Mouse (Mus musculus): ENCODE results near the gene Pde5a.

Pde5a gene

DNA sequence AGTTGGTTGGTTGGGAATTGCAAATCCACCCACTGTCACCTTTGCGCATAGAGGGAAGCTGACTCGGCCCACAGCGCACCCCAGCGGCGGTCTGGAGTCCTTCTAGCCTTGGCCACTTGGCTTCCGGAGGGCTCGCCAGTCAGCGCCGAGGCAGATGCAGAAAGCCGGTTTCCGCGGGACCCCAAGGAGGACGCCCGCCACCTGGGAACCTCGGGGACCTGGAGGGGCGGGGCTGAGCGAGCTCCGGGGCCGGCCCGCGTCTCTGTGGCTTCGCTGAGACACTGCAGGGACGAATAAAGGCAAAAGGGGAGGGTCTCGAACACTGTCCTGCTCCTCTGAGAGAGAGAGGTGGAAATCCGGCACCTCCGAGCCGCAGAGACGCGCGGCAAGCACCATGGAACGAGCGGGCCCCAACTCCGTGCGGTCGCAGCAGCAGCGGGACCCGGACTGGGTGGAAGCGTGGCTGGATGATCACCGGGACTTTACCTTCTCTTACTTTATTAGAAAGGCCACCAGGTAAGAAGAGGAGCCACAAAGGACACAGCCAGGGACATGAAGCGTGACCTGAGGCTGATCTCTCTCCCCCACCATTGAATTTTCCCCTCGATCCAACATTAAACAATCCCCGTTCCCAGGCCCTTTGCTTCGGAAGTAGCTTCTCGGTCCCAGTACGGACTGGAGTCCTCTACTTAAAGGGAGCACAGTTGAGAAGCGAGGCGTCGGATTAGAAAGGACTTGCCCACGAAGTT, at the start of gene Pde5a:
TSS of gene Pde5a (plus strand) at position 96 of the 749 bp plus-strand sequence.
- DNase-seq (ENCODE audit: extremely low read depth, insufficient read length, low spot score): no peak

- DNase-seq (ENCODE audit: extremely low read depth, insufficient read length, low spot score): no peak
These were observed 47.9 kb upstream of the Pde5a start for GRCm38 (mm10) chr3:122680851-122681250.

- DNase-seq (ENCODE audit: extremely low read depth, insufficient read length, low spot score): no peak
These were observed 46.4 kb upstream of the Pde5a start for GRCm38 (mm10) chr3:122682352-122682751.

- DNase-seq (ENCODE audit: extremely low read depth, insufficient read length, low spot score): no peak
These were observed 43.9 kb upstream of the Pde5a start for GRCm38 (mm10) chr3:122684832-122685231.

DNA sequence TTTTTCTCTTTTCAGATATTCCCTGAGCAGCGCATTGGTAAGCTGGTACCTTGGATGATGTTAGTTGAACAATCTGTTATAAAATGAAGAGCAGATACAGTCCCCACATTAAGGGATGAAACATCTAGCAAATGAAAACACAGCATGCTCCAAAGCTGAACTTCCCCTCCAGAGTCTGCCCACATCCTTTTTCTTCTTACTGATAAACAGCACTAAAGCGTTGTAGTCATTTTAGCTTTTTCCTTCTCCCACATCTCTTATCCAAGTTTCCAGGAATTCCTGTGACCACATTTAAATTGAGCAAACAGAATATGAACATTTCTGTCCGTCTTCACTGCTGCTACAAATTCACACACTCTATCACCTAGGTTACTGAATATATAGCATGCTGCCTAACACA, 35.7 kb upstream of the Pde5a start:
- no peak for DNase-seq (ENCODE audit: extremely low read depth, insufficient read length, low spot score)

GRCm38 (mm10) chr3:122695870-122696269, 32.9 kb upstream of the Pde5a start:
- DNase-seq (ENCODE audit: extremely low read depth, insufficient read length, low spot score): no peak

GRCm38 (mm10) chr3:122696672-122697071, 32.1 kb upstream of the Pde5a start:
- no peak for DNase-seq (ENCODE audit: extremely low read depth, insufficient read length, low spot score)

DNA sequence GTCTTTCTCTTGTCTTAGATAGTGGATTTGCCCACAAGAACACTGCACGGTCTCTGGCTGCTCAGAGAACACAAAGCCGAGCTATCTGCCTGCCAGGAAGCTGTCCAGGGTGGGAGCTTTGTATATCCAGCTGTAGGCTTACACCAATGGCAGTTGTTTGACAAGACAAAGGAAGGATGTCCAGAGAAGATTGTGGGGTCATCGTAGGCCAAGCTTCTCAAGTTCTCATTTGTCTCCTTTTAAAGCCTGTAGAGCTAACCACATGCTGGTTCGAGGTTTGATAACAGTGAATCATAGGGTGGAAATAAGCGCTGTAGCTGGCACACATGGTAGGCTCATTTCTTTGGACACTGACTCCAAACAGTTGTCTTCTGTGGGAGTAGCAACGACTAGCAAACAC, 24.5 kb upstream of the Pde5a start:
- no peak for DNase-seq (ENCODE audit: extremely low read depth, insufficient read length, low spot score)

DNA sequence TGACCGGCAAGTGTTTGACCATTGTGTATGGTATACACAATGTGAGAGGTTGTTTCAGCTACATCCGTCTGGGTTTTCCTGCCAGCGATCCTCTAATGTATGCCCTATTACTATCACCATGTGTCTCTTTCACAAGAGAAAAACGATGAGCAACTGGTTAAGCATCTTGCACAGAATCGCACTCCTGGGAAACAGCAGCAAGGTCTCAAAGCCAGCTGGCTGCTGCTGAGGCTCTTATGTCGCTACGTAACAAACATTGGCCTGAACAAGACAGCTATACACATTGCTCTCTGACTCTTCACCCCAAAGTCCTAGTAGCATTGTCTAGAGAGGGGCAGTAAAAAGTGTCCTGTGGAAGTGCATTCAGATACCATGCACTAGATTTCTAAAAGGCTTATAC, 23.5 kb upstream of the Pde5a start:
- no peak for DNase-seq (ENCODE audit: extremely low read depth, insufficient read length, low spot score)

DNA sequence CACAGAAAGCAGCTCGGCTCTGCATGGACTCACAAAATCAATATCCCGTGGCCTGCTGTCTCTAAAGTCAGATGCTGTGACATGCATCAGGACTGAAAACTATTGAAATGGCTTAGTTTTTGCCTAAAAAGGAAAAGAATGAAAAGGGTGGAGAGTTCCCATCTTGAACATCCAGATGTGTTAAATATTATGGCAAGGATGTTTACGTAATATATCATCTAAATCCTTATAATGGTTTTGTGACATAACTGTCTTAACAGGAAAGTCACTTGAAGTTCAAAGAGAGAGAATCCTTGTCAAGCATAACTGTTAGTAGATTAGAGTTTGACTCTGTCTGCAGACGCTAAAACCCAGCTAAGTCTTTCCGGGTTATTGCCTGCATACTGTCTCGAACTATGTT, 20.3 kb upstream of the Pde5a start:
- no peak for DNase-seq (ENCODE audit: extremely low read depth, insufficient read length, low spot score)

- no peak for DNase-seq (ENCODE audit: extremely low read depth, insufficient read length, low spot score)
These were observed 18.6 kb upstream of the Pde5a start for GRCm38 (mm10) chr3:122710141-122710540.

DNA sequence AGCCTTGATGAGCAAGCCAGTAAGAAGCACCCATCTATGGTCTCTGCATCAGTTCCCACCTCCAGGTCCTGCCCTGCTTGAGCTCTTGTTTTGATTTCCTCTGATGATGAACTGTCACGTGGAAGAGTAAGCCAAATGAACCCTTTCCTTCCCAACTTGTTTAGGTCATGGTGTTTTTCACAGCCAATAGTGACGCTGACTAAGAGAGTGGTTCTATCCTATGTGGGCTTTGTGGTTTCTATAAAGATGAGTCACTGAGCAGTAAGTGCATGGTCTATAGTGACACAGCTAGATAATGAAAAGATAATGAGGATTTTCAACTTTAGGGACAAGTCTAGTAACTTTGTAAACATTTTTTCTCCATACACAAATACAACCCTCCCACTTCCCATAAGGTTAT, 10.1 kb upstream of the Pde5a start:
- no peak for DNase-seq (ENCODE audit: extremely low read depth, insufficient read length, low spot score)

- DNase-seq (ENCODE audit: extremely low read depth, insufficient read length, low spot score): no peak
These were observed 7.2 kb upstream of the Pde5a start for GRCm38 (mm10) chr3:122721522-122721921.

DNA sequence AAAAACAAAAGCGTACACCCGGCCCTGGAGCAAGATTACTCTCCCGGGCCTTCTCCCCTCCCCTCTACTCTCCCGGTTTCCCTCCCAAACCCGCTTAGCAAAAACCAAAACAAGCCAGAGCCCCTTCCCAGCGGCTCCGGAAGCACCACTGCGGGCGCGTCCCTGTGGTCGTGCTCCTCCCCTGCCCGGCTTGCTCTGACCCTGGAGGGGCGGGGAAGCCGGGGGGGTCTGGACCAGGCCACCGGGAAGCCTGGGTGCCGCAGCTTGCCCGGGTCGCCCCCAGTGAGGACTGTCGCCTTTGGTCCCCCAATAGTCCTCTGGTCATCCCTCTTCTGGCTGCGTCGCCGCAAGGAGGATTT, 833 bp downstream of the Pde5a start:
- no peak for DNase-seq (ENCODE audit: extremely low read depth, insufficient read length, low spot score)

GRCm38 (mm10) chr3:122729960-122730740, 1.4 kb downstream of the Pde5a start:
- DNase-seq (ENCODE audit: extremely low read depth, insufficient read length, low spot score): no peak

DNA sequence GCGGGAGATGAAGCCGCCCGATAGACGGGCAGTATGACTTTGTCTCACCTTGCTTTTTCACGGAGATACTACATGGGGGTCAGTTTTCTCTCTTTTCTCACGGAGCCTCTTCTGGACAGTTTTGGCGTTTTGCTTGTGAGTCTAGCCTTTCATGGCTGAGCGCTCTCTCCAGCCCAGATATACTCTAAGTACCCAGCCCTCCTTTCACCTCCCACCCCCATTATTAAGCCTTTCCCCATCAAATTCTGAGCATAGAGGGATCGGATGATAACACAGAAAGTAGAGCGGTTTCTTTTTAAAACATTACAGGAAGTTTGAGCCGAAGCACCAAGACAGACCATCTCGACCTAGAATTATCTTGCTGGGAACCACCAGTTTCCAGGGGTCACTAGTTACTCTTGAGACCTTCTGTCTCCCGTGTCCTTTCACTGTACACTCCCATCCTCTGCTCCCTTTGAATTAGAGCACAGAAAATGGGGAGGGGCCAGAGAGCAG, 2.0 kb downstream of the Pde5a start:
- no peak for DNase-seq (ENCODE audit: extremely low read depth, insufficient read length, low spot score)

DNA sequence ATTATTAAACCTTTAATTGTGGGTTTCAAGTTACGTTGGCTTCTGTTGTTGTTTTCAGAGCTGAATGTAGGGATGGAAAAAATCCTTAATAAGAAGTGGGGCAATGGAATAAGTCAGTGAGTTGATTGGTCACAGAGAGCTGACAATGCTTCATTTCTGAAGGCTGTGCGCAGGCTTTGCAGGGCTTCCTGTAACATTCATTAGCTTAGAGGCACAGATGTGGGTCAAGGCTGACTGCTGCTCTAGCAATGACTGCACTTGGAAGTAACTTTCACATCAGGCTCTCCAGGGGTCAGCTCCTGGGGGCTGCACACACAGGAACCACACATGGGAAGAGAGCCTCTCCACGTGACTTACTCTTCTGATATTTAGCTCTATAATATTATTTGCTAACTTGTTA, 5.1 kb downstream of the Pde5a start:
- DNase-seq (ENCODE audit: extremely low read depth, insufficient read length, low spot score): no peak

DNA sequence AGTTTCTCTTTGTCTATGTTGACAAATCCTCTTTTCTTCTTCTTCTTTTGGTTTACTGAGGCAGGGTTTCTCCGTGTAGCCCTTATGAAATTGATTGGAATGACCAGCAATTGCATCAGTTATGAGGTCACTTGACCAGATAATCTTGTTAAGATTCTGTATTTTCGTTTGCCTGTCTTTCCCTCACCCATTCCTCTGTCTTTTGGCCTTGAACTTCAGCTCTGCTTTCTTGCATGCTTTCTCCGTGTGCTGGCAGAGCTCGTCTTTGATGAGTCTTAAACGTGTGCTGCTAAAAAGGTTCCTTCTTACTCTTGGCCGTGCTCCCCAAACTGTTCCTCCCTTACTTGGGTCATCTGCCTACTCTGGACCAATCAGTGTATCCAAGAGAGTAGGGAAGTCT, 5.6 kb downstream of the Pde5a start:
- no peak for DNase-seq (ENCODE audit: extremely low read depth, insufficient read length, low spot score)

- no peak for DNase-seq (ENCODE audit: extremely low read depth, insufficient read length, low spot score)
These were observed 10.7 kb downstream of the Pde5a start for GRCm38 (mm10) chr3:122739460-122739859.

DNA sequence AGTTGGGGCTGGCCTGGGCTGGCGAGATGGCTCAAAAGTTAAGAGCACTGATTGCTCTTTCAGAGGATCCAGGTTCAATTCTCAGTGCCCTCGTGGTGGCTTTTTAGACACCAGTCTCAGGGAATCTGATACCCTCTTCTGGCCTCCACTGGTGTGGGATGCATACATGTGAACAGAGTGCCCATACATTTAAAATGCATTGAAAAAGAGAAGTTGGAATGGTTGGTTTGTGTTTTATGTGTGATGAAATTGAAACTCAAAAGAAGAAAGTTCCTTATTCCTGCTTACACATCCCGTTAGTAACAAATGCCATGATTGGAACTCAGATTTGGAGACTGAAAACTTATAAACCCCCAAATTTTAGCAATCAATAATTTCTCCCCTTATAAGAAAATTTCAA, 15.5 kb downstream of the Pde5a start:
- DNase-seq (ENCODE audit: extremely low read depth, insufficient read length, low spot score): no peak

- no peak for DNase-seq (ENCODE audit: extremely low read depth, insufficient read length, low spot score)
These were observed 19.4 kb downstream of the Pde5a start for GRCm38 (mm10) chr3:122747921-122748700.

All from 3134 (cell line).